In genomic region chr1:36068076-36068475, GRCm38 (mm10) we compare ENCODE assay signal across 8 mouse cellular contexts. TPM values are rescaled to one million over a fixed set of nuclear protein-coding genes. Genes with fewer than 3 reads are reported as not detected.
DNase-seq lines count a peak whose midpoint lies in the region; ATAC-seq lines count a peak whose summit lies in the region.

Gene Hs6st1, plus strand, starts transcription at chr1:36068400.

- H3K27me3 ChIP-seq in intestine, embryonic 14.5 days (replicated peaks; ENCODE audit: control insufficient read depth, insufficient read depth, low read length), result no peaks in the 10 kb centered on the region

- peak within 1 kb of the TSS; percentile 69 for H3K9ac ChIP-seq in intestine, embryonic 14.5 days (ENCODE audit: low read length)

- peaks cover 41% of the 10 kb centered on the region for H3K4me1 ChIP-seq in intestine, embryonic 14.5 days (replicated peaks; ENCODE audit: control insufficient read depth, insufficient read depth, low read length)

- WGBS in intestine, embryonic 14.5 days, result under 1% methylated on average over 48 of the region's 55 CpGs

- peak; percentile 97 for DNase-seq in adrenal gland, adult (ENCODE audit: inconsistent age in 2 of 2, low spot score in 1 of 2)
- peak; percentile 95 for DNase-seq in embryo, embryonic 10.5 days (ENCODE audit: low spot score)
- DNase-seq in gastrocnemius, postnatal 25 days, result peak; percentile 96
- peak; percentile 89 for DNase-seq in intestine, embryonic 14.5 days (ENCODE audit: low spot score)
- peak; percentile 91 to 93 for DNase-seq in left cerebral cortex, postnatal 14 days (ENCODE audit: low spot score in 2 of 2)
- DNase-seq in mesoderm, embryonic 11.5 days (ENCODE audit: low read depth, low spot score), result peak; percentile 94
- DNase-seq in right cerebral cortex, postnatal 36 days (ENCODE audit: low spot score in 2 of 2), result peak; percentile 87
- DNase-seq in yolk sac, embryonic 10.5 days (ENCODE audit: low spot score), result peak; percentile 90

- intact Hi-C loops in left cerebral cortex, postnatal 14 days (cut with DNase I), result loop anchor here (5.0 to 10.0 kb wide), 3 partner anchors 193 to 1176 kb away; no protein-coding TSS in a partner anchor

- H3K4me2 ChIP-seq in intestine, embryonic 14.5 days (ENCODE audit: low read length), result peak within 1 kb of the TSS; percentile 96

- H3K9me3 ChIP-seq in intestine, embryonic 14.5 days (ENCODE audit: control insufficient read depth, low read length), result no peaks in the 10 kb centered on the region

- ATAC-seq in intestine, embryonic 14.5 days (replicated peaks; ENCODE audit: low FRiP score, low TSS enrichment, low read depth), result peak; percentile 84

- peak within 1 kb of the TSS; percentile 77 for H3K4me3 ChIP-seq in intestine, embryonic 14.5 days (ENCODE audit: low read depth, low read length)

- peak within 1 kb of the TSS; percentile 64 for H3K27ac ChIP-seq in intestine, embryonic 14.5 days (ENCODE audit: low read depth)

- H3K36me3 ChIP-seq in intestine, embryonic 14.5 days (ENCODE audit: control insufficient read depth, insufficient read depth, low read length), result no peaks in the 10 kb centered on the region; the same call in 1 of the 2 replicates

RNA-seq across cellular contexts. Expression of gene Hs6st1, which starts in this region (rescaled TPM):
- total RNA-seq in gastrocnemius, postnatal 25 days (2021), result 10 to 100 TPM; 20.0 to 20.8 TPM
- 8.3 and 8.5 TPM in 2 replicates for polyA plus RNA-seq in intestine, embryonic 14.5 days (2014; fragmentation: Nextera tagmentation; extraction: Ambion mirVana)
- total RNA-seq in left cerebral cortex, postnatal 14 days (2021), result 10 to 100 TPM; 73.1 to 77.7 TPM

Comparison
In these comparisons a context has a peak if more than half of its experiments do, and no peak if none do; other contexts are left out.
1. Peak in every context shown above with its lines: DNase-seq, ATAC-seq, H3K4me3 ChIP-seq and H3K27ac ChIP-seq.